Mouse (Mus musculus) adrenal gland, adult 10 weeks (tissue): ENCODE measurements around the gene Gm21860. TPM values are rescaled to one million over a fixed set of nuclear protein-coding genes. Genes with fewer than 3 reads are reported as not detected.

ENCODE experiments used
- polyA plus RNA-seq: library from polyadenylated mRNA; stranded (reverse); fragments of 350-450 nt; fragmentation: Illumina TruSeq; extraction: RNeasy Lipid Tissue Mini Kit (QIAGEN cat#74804); gene quantifications from one replicate; pipeline ENCODE4 v1.2.3, GENCODE M21; 2014; ENCODE audit warnings: low read depth, low replicate concordance

Gm21860 gene
- not detected for polyA plus RNA-seq

GRCm38 (mm10) chrY:90754721-90755120 lies at the start of gene Gm21860:
TSS of gene Gm21860 (minus strand) at chrY:90754821.

GRCm38 (mm10) chrY:90784438-90784837 lies 29.8 kb upstream of the Gm21860 start, which contains the start of gene Gm47283:
TSS of gene Gm47283 (plus strand) at chrY:90784738.

Other genes with a start within 250 kb of the Gm21860 start
- not detected for gene Gm47283, start 29.9 kb upstream of the Gm21860 start, polyA plus RNA-seq
- gene Gm21748, start 84.4 kb upstream of the Gm21860 start, polyA plus RNA-seq: not detected